Mouse (Mus musculus) CH12.LX (cell line): ENCODE measurements around the gene Lgals8. TPM values are rescaled to one million over a fixed set of nuclear protein-coding genes. Genes with fewer than 3 reads are reported as not detected.

Experiments used
- DNase-seq: peaks from one replicate; pipeline ENCODE4 v3.0.0-alpha.2; 2013; ENCODE audit errors: extremely low read depth
- H3K27ac ChIP-seq: 2 replicates; pipeline ENCODE4 v1.5.1; 2012; ENCODE audit warnings: low read depth, mild to moderate bottlenecking, control low read depth, moderate library complexity; ENCODE audit not compliant: insufficient read depth
- H3K27me3 ChIP-seq: replicated peaks from 2 replicates; pipeline ENCODE3; 2012; ENCODE audit warnings: inconsistent platforms
- H3K36me3 ChIP-seq, 2 experiments: replicated peaks in 1 of 2; 2 replicates each; pipeline versions ENCODE3 to v1.6.1; 2012; ENCODE audit warnings: inconsistent platforms in 1 of 2, low read length in 1 of 2, mild to moderate bottlenecking in 1 of 2, mixed read lengths in 1 of 2, moderate library complexity in 1 of 2; ENCODE audit not compliant: control insufficient read depth in 1 of 2, insufficient read depth in 1 of 2
- H3K4me1 ChIP-seq, 2 experiments: 2 replicates each; pipeline ENCODE4 v1.6.1; 2012; ENCODE audit warnings: inconsistent platforms in 1 of 2, moderate library complexity in 1 of 2; ENCODE audit not compliant: insufficient read depth in 2 of 2, control insufficient read depth in 1 of 2
- H3K4me2 ChIP-seq: 2 replicates; pipeline ENCODE4 v1.6.1; 2012; ENCODE audit warnings: low read depth, mild to moderate bottlenecking, control low read depth; ENCODE audit not compliant: poor library complexity, insufficient read depth, severe bottlenecking
- H3K4me3 ChIP-seq, 3 experiments: fragments of 150-350 bp in 1 of 3; sonication (generic) in 1 of 3; replicated peaks in 1 of 3; 2 replicates each; pipeline versions ENCODE3 to v1.5.1; 2011 to 2012; ENCODE audit warnings: low read depth in 2 of 3, low read length in 2 of 3, mild to moderate bottlenecking in 2 of 3, moderate library complexity in 2 of 3, control low read depth in 1 of 3, improper control_type of control experiment in 1 of 3, inconsistent platforms in 1 of 3, mixed read lengths in 1 of 3; ENCODE audit not compliant: poor library complexity in 1 of 3
- H3K79me2 ChIP-seq: replicated peaks from 2 replicates; pipeline ENCODE4 v1.6.1; 2012; ENCODE audit warnings: mild to moderate bottlenecking, moderate library complexity; ENCODE audit not compliant: control insufficient read depth, poor library complexity, insufficient read depth, severe bottlenecking; ENCODE audit errors: extremely low read depth
- H3K9ac ChIP-seq: 2 replicates; pipeline ENCODE4 v1.6.1; 2012; ENCODE audit warnings: low read depth, mild to moderate bottlenecking, control low read depth, moderate library complexity; ENCODE audit not compliant: insufficient read depth
- H3K9me3 ChIP-seq: replicated peaks from 2 replicates; pipeline ENCODE3; 2012; ENCODE audit warnings: low read length, inconsistent platforms, mixed read lengths
- CHD2 ChIP-seq: IDR thresholded peaks from 2 replicates; pipeline ENCODE4 v1.6.1; 2011; ENCODE audit warnings: low read length, improper control_type of control experiment
- E2F4 ChIP-seq: IDR thresholded peaks from 2 replicates; pipeline ENCODE4 v1.6.1; 2011; ENCODE audit warnings: low read depth, low read length, improper control_type of control experiment; ENCODE audit not compliant: insufficient replicate concordance
- ELF1 ChIP-seq: IDR thresholded peaks from 2 replicates; pipeline ENCODE4 v1.6.1; 2014; ENCODE audit warnings: low read depth, mild to moderate bottlenecking, inconsistent platforms, low read length, improper control_type of control experiment
- ETS1 ChIP-seq: conservative IDR thresholded peaks from 2 replicates; pipeline ENCODE4 v1.6.1; 2012; ENCODE audit warnings: low read depth, mild to moderate bottlenecking, inconsistent platforms, low read length, improper control_type of control experiment, moderate library complexity
- GABPA ChIP-seq: IDR thresholded peaks from 2 replicates; pipeline ENCODE4 v1.6.1; 2012; ENCODE audit warnings: low read depth, low read length, improper control_type of control experiment, inconsistent platforms; ENCODE audit not compliant: insufficient replicate concordance
- IRF4 ChIP-seq: IDR thresholded peaks from 2 replicates; pipeline ENCODE4 v1.6.1; 2014; ENCODE audit warnings: low read depth, mild to moderate bottlenecking, inconsistent platforms, low read length, improper control_type of control experiment
- JUN ChIP-seq: IDR thresholded peaks from 2 replicates; pipeline ENCODE4 v1.6.1; 2011; ENCODE audit warnings: low read depth, mild to moderate bottlenecking, low read length, improper control_type of control experiment, moderate library complexity; ENCODE audit not compliant: insufficient read depth
- MAFK ChIP-seq: IDR thresholded peaks from 2 replicates; pipeline ENCODE4 v1.6.1; 2011; ENCODE audit warnings: low read length, improper control_type of control experiment; ENCODE audit not compliant: insufficient replicate concordance
- MAZ ChIP-seq: IDR thresholded peaks from 2 replicates; pipeline ENCODE4 v1.6.1; 2012; ENCODE audit warnings: low read depth, mild to moderate bottlenecking, inconsistent platforms, low read length, improper control_type of control experiment, moderate library complexity
- MEF2A ChIP-seq: IDR thresholded peaks from 2 replicates; pipeline ENCODE4 v1.6.1; 2014; ENCODE audit warnings: low read depth, mild to moderate bottlenecking, inconsistent platforms, low read length, improper control_type of control experiment, borderline replicate concordance
- NRF1 ChIP-seq: IDR thresholded peaks from 2 replicates; pipeline ENCODE4 v1.6.1; 2014; ENCODE audit warnings: low read depth, mild to moderate bottlenecking, inconsistent platforms, low read length, improper control_type of control experiment, moderate library complexity
- PAX5 ChIP-seq: IDR thresholded peaks from 2 replicates; pipeline ENCODE4 v1.6.1; 2012; ENCODE audit warnings: low read length, inconsistent platforms, mixed read lengths
- POLR2AphosphoS2 ChIP-seq: IDR thresholded peaks from 2 replicates; pipeline ENCODE4 v1.6.1; 2011; ENCODE audit warnings: low read depth, low read length, improper control_type of control experiment
- RAD21 ChIP-seq: IDR thresholded peaks from 2 replicates; pipeline ENCODE4 v1.6.1; 2011; ENCODE audit warnings: low read depth, mild to moderate bottlenecking, low read length, improper control_type of control experiment, moderate library complexity
- RCOR1 ChIP-seq: conservative IDR thresholded peaks from 2 replicates; pipeline ENCODE4 v1.6.1; 2012; ENCODE audit warnings: low read depth, mild to moderate bottlenecking, inconsistent platforms, low read length, improper control_type of control experiment
- SMC3 ChIP-seq: IDR thresholded peaks from 2 replicates; pipeline ENCODE4 v1.6.1; 2011; ENCODE audit warnings: low read depth, low read length, improper control_type of control experiment
- TBP ChIP-seq: conservative IDR thresholded peaks from 2 replicates; pipeline ENCODE4 v1.6.1; 2011; ENCODE audit warnings: low read depth, low read length, improper control_type of control experiment
- TCF12 ChIP-seq: IDR thresholded peaks from 2 replicates; pipeline ENCODE4 v1.6.1; 2014; ENCODE audit warnings: low read depth, mild to moderate bottlenecking, inconsistent platforms, low read length, improper control_type of control experiment
- USF2 ChIP-seq: conservative IDR thresholded peaks from 2 replicates; pipeline ENCODE4 v1.6.1; 2011; ENCODE audit warnings: low read depth, low read length, improper control_type of control experiment
- ZC3H11A ChIP-seq: IDR thresholded peaks from 2 replicates; pipeline ENCODE4 v1.6.1; 2012; ENCODE audit warnings: low read depth, mild to moderate bottlenecking, inconsistent platforms, low read length, improper control_type of control experiment
- ZKSCAN1 ChIP-seq: IDR thresholded peaks from 2 replicates; pipeline ENCODE4 v1.6.1; 2012; ENCODE audit warnings: low read depth, inconsistent platforms, low read length, improper control_type of control experiment, borderline replicate concordance
- ZMIZ1 ChIP-seq: IDR thresholded peaks from 2 replicates; pipeline ENCODE4 v1.6.1; 2012; ENCODE audit warnings: low read depth, mild to moderate bottlenecking, inconsistent platforms, low read length, improper control_type of control experiment
- ZNF384 ChIP-seq: IDR thresholded peaks from 2 replicates; pipeline ENCODE4 v1.6.1; 2012; ENCODE audit warnings: low read depth, low read length, improper control_type of control experiment, inconsistent platforms
- dilution Hi-C: fragments of 300-500 bp; cut with MboI; formaldehyde crosslinking; loops from 2 replicates; pipeline ENCODE4 v1.14.3; 2020; ENCODE audit warnings: low sequenced_read_pairs; ENCODE audit not compliant: extremely low pct_unique_long_range_greater_than_20kb, extremely low pct_ligation_motif_present
- in situ Hi-C: fragments of 300-500 bp; cut with MboI; formaldehyde crosslinking; loops from 3 replicates; pipeline ENCODE4 v1.14.3; 2019; ENCODE audit warnings: low sequenced_read_pairs, low pct_ligation_motif_present, low pct_unique_long_range_greater_than_20kb, mixed read lengths
- polyA plus RNA-seq: library from polyadenylated mRNA; unstranded; fragments of >175 nt; gene quantifications from 2 replicates; pipeline ENCODE4 v1.2.1, GENCODE M21; 2012; ENCODE audit warnings: low read depth; ENCODE audit not compliant: insufficient read length
- total RNA-seq, 2 experiments: library from RNA; depleted of rRNA; stranded (reverse); fragments of 300-350 nt in 1 of 2; fragments of >200 nt in 1 of 2; gene quantifications; 2 replicates each; pipeline ENCODE4 v1.2.3; 2012 to 2014

Lgals8 gene
- total and polyA plus RNA-seq, 3 experiments, result 15.8 to 23.5 (median 18.4) TPM

DNA sequence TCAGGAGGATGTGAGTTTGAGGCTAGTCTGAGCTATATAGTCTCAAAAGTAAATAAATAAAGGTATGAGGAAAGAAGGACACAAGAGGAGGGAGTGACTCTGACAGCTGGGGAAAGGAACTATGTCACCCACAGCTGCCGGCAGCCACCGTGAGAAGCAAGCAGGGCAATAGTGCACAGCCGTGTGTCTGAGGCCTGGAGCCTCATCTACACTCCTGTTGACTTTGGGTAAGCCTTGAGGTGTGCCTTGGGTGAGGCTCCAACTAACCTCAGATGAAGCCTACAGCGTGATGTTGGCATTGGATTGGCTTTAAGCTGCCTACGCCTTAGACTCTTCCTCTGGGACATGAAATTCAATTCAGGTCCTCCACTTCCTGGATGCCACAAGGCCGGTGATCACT is 45.3 kb upstream of the Lgals8 start:
- no peak overlapping the region for H3K27ac ChIP-seq
- H3K9me3 ChIP-seq, result no peaks in the 10 kb centered on the region
- H3K4me3 ChIP-seq, result no peak overlapping the region
- in situ Hi-C loops (loop anchor here (5.0 kb wide), 1 partner anchor 33 kb away; no protein-coding TSS in a partner anchor), dilution Hi-C loops (no loop called here)
- H3K27me3 ChIP-seq, result no peaks in the 10 kb centered on the region
- no peak overlapping the region for H3K4me2 ChIP-seq
- DNase-seq, result no peak
- H3K36me3 ChIP-seq, result no peaks in the 10 kb centered on the region
- no peak for TF ChIP-seq ZKSCAN1
- no peak for TF ChIP-seq CHD2
- no peak for TF ChIP-seq POLR2AphosphoS2
- no peak for TF ChIP-seq MAFK
- TF ChIP-seq RCOR1, result no peak
- no peak for TF ChIP-seq ZC3H11A
- TF ChIP-seq TBP, result no peak
- TF ChIP-seq ETS1, result no peak
- TF ChIP-seq MEF2A, result no peak
- no peak for TF ChIP-seq IRF4
- TF ChIP-seq USF2, result no peak
- no peak for TF ChIP-seq ZNF384
- H3K9ac ChIP-seq, result no peak overlapping the region
- peaks cover 3 to 44% of the 10 kb centered on the region in 2 experiments; a peak in 3 of 4 replicates for H3K4me1 ChIP-seq
- H3K79me2 ChIP-seq, result no peaks in the 10 kb centered on the region

DNA sequence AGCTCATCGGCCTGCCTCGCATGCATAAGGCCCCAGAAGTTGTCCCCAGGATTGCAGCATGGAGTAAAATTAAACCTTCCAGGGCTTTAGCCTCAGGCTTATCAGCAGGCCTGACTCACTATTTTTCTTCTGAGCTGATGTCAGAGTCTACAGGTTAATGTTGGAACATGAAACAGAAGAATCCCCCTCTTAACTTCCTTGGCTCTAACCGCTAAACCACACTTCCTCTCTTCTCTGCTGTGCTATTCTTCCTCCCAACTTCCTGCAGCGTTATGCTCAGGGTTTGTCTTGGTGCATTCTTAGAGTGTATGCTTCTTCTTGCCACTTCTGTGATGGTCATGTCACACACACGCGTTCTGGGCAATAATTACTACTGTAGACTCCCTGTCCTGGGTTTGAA is 42.7 kb upstream of the Lgals8 start:
- Histone ChIP-seq H3K9ac (no peak overlapping the region), H3K4me2 (no peak overlapping the region), H3K27me3 (no peaks in the 10 kb centered on the region), H3K36me3 (no peaks in the 10 kb centered on the region), H3K4me3 (no peak overlapping the region), H3K79me2 (no peaks in the 10 kb centered on the region), H3K9me3 (no peaks in the 10 kb centered on the region), H3K4me1 (peaks cover 3 to 69% of the 10 kb centered on the region in 2 experiments; a peak in 3 of 4 replicates), H3K27ac (no peak overlapping the region)
- in situ Hi-C loops, result no loop called here
- dilution Hi-C loops, result no loop called here
- no peak for TF ChIP-seq IRF4
- no peak for TF ChIP-seq MAZ
- TF ChIP-seq ZMIZ1, result no peak
- TF ChIP-seq SMC3, result no peak
- no peak for TF ChIP-seq MAFK
- no peak for TF ChIP-seq NRF1
- no peak for TF ChIP-seq TCF12
- no peak for TF ChIP-seq JUN
- TF ChIP-seq ZC3H11A, result no peak
- no peak for TF ChIP-seq USF2
- TF ChIP-seq PAX5, result no peak
- no peak for TF ChIP-seq ELF1
- no peak for TF ChIP-seq GABPA
- no peak for TF ChIP-seq RAD21
- no peak for TF ChIP-seq E2F4
- no peak for TF ChIP-seq MEF2A
- DNase-seq, result no peak
